Mouse (Mus musculus): ENCODE data around the gene Sfmbt2. TPM values are rescaled to one million over a fixed set of nuclear protein-coding genes. Genes with fewer than 3 reads are reported as not detected.

The Sfmbt2 gene
- polyA plus RNA-seq, 1 experiment from 2014 or later, result 1.9 TPM

DNA sequence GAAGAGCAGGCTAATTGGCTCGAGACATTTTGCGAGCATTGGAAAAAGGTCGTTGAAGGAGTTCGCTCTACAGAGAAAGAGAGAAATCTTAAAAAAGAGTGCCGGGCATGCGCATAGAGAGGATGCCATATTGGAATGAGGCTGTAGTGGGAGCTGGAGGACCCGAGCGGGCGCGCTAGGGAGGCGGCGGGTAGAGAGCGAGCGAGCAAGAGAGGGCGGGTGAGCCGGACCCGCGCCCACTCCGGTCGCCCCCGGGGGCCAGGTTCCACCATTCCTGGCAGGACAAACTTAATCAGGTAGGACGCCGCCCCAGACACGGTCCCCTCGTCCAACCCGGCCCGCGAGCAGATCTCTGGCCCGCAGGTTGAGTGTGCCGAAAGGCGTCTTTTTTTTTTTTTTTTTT is 2.0 kb downstream of the Sfmbt2 start:
- Histone ChIP-seq H3K9me3 (ENCODE audit: low read depth, low read length) (no peaks in the 10 kb centered on the region), H3K4me1 (ENCODE audit: insufficient read depth) (peaks cover 9% of the 10 kb centered on the region), H3K4me3 (ENCODE audit: low read depth, low read length) (peak overlapping the region; percentile 55), H3K27me3 (ENCODE audit: insufficient read depth, low read length) (peaks cover 63% of the 10 kb centered on the region), H3K4me2 (peak overlapping the region; percentile 96), H3K36me3 (ENCODE audit: insufficient read depth) (no peaks in the 10 kb centered on the region), H3K27ac (ENCODE audit: low read depth) (no peak overlapping the region), H3K9ac (peak overlapping the region; percentile 53)
- WGBS, result under 1% methylated on average over 31 of the region's 31 CpGs
- peak; percentile 84 for ATAC-seq (ENCODE audit: insufficient read depth)
- TF ChIP-seq CTCF (IDR thresholded peaks at IDR 0.05; ENCODE audit: low read depth), result peak; percentile 35
- DNase-seq, result peak; percentile 87

GRCm38 (mm10) chr2:10372776-10373507 is 2.6 kb downstream of the Sfmbt2 start:
- peak; percentile 19 for ATAC-seq (ENCODE audit: insufficient read depth)
- no peak for TF ChIP-seq CTCF (IDR thresholded peaks at IDR 0.05; ENCODE audit: low read depth)
- Histone ChIP-seq H3K27me3 (ENCODE audit: insufficient read depth, low read length) (peaks cover 60% of the 10 kb centered on the region), H3K27ac (ENCODE audit: low read depth) (no peak overlapping the region), H3K4me2 (peak overlapping the region; percentile 96), H3K9me3 (ENCODE audit: low read depth, low read length) (no peaks in the 10 kb centered on the region), H3K4me1 (ENCODE audit: insufficient read depth) (peaks cover 9% of the 10 kb centered on the region), H3K9ac (peak overlapping the region; percentile 53), H3K36me3 (ENCODE audit: insufficient read depth) (no peaks in the 10 kb centered on the region), H3K4me3 (ENCODE audit: low read depth, low read length) (peak overlapping the region; percentile 55)
- under 1% methylated on average over 35 of the region's 35 CpGs for WGBS
- DNase-seq, result peak; percentile 50

DNA sequence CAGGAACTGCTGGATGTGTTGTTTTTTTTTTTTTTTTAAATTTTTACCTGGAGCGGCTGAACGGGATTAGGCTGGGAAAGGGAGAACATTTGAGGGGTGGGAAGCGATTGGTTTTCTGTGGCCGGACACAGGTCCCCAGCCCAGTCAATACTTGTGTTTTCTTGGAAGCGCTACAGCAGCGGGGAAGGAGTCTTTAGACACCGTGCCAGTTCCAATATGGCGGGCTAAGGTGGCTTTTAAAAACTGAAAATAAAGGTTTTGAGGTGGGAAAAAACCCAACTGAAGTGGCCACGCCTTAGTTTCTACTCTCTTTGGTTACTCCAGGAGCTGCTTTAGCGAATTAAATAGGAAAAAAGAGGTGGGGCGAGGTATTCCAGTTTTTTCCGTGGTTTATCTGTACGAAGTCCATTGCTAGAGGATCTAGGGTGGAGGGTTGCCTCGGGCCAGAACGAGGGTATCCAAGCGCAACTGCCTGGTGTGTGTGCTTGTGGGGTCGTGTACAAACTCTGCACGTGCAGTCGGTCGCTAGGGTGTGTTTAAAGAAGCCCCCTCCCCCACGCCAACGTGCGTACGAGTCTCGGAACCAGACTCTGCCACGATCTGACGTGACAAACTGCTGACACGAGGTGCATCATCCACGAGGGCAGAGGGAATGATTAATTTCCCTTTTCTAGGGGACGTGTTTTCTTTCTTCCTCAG is 3.3 kb downstream of the Sfmbt2 start:
- Histone ChIP-seq H3K9ac (peak overlapping the region; percentile 2; the same call in 1 of the 2 replicates), H3K4me1 (ENCODE audit: insufficient read depth) (peaks cover 9% of the 10 kb centered on the region), H3K4me3 (ENCODE audit: low read depth, low read length) (peak overlapping the region; percentile 55), H3K9me3 (ENCODE audit: low read depth, low read length) (no peaks in the 10 kb centered on the region), H3K27me3 (ENCODE audit: insufficient read depth, low read length) (peaks cover 54% of the 10 kb centered on the region), H3K36me3 (ENCODE audit: insufficient read depth) (no peaks in the 10 kb centered on the region), H3K27ac (ENCODE audit: low read depth) (no peak overlapping the region), H3K4me2 (peak overlapping the region; percentile 96)
- DNase-seq, result peak; percentile 33
- TF ChIP-seq CTCF (IDR thresholded peaks at IDR 0.05; ENCODE audit: low read depth), result no peak
- WGBS, result under 1% methylated on average over 30 of the region's 30 CpGs
- ATAC-seq (ENCODE audit: insufficient read depth), result no peak; the same call in 1 of the 2 replicates

GRCm38 (mm10) chr2:10374207-10375023 is 4.1 kb downstream of the Sfmbt2 start:
- ATAC-seq (ENCODE audit: insufficient read depth), result peak; percentile 79
- Histone ChIP-seq H3K36me3 (ENCODE audit: insufficient read depth) (no peaks in the 10 kb centered on the region), H3K9ac (peak overlapping the region; percentile 18), H3K9me3 (ENCODE audit: low read depth, low read length) (no peaks in the 10 kb centered on the region), H3K4me1 (ENCODE audit: insufficient read depth) (peaks cover 9% of the 10 kb centered on the region), H3K27ac (ENCODE audit: low read depth) (no peak overlapping the region), H3K4me3 (ENCODE audit: low read depth, low read length) (peak overlapping the region; percentile 55), H3K27me3 (ENCODE audit: insufficient read depth, low read length) (peaks cover 50% of the 10 kb centered on the region), H3K4me2 (peak overlapping the region; percentile 96)
- TF ChIP-seq CTCF (IDR thresholded peaks at IDR 0.05; ENCODE audit: low read depth), result peak; percentile 66
- WGBS, result under 1% methylated on average over 34 of the region's 34 CpGs
- peak; percentile 73 for DNase-seq

DNA sequence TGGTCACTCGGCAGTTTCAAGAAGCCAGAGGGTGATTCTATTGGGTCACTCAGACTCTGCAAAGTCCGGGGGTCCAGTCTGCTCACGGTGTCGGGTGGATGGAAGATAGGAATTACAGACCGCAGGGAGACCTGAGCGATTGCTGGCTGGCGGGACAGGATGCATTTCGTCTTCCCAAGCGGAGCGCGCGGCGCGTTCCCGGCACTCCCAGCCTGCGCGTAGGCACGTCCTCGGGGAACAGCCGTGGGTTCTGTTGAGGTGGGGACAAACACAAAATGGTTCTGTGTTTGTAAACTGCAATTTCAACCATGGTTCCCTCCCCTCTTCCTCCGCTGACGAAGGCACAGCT is 4.7 kb downstream of the Sfmbt2 start:
- Histone ChIP-seq H3K4me2 (peak overlapping the region; percentile 96), H3K27ac (ENCODE audit: low read depth) (no peak overlapping the region), H3K36me3 (ENCODE audit: insufficient read depth) (no peaks in the 10 kb centered on the region), H3K4me3 (ENCODE audit: low read depth, low read length) (peak overlapping the region; percentile 55), H3K4me1 (ENCODE audit: insufficient read depth) (peaks cover 9% of the 10 kb centered on the region), H3K9me3 (ENCODE audit: low read depth, low read length) (no peaks in the 10 kb centered on the region), H3K27me3 (ENCODE audit: insufficient read depth, low read length) (peaks cover 45% of the 10 kb centered on the region), H3K9ac (peak overlapping the region; percentile 18)
- ATAC-seq (ENCODE audit: insufficient read depth) (peak; percentile 13), DNase-seq (peak; percentile 59)
- WGBS, result under 1% methylated on average over 22 of the region's 22 CpGs
- no peak for TF ChIP-seq CTCF (IDR thresholded peaks at IDR 0.05; ENCODE audit: low read depth)

GRCm38 (mm10) chr2:10389988-10390387 is 19.7 kb downstream of the Sfmbt2 start:
- Histone ChIP-seq H3K36me3 (ENCODE audit: insufficient read depth) (no peaks in the 10 kb centered on the region), H3K4me3 (ENCODE audit: low read depth, low read length) (no peak overlapping the region), H3K9me3 (ENCODE audit: low read depth, low read length) (no peaks in the 10 kb centered on the region), H3K9ac (no peak overlapping the region), H3K27ac (ENCODE audit: low read depth) (no peak overlapping the region), H3K27me3 (ENCODE audit: insufficient read depth, low read length) (no peaks in the 10 kb centered on the region), H3K4me1 (ENCODE audit: insufficient read depth) (no peaks in the 10 kb centered on the region), H3K4me2 (no peak overlapping the region)
- no peak for DNase-seq
- whole genome bisulfite sequencing, result 81% methylated on average over 4 of the region's 4 CpGs
- TF ChIP-seq CTCF (IDR thresholded peaks at IDR 0.05; ENCODE audit: low read depth), result no peak
- no peak for ATAC-seq (ENCODE audit: insufficient read depth)
